Mouse (Mus musculus): ENCODE data around the gene Celf3. TPM values are rescaled to one million over a fixed set of nuclear protein-coding genes. Genes with fewer than 3 reads are reported as not detected.

The Celf3 gene
- total RNA-seq, 4 experiments from 2014 or later, result 17.7 to 38.7 (median 29.4) TPM

DNA sequence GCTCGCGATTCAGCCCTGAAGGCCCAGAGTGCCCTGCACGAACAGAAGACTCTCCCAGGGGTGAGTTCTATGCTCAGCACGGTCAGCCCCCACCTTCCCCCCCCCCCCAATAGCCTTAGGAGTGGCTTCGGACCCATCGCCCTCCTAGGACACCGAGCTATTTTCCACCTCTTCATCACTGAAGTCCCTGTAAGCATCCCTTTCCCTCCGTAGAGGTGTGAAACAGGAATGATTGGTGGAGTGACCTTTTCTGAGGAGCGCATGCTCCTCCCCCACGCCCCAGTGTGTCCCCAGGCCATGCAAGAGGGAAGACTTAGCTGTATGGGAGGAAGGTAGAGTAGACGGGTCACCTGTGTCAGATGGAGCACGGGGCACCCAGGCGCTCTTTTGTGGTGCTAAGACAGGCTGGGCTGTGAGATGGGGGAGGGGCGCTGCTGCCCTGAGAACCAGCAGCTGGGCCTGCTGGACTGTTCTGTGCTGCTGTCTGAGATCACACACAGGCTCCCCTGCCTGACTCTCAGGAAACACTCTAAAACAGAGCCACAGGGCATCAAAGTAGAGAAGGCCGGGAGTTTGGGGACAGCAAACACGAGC lies 2.3 kb downstream of the Celf3 start, which contains the start of gene Riiad1:
TSS of gene Riiad1 (minus strand) at position 51 of the 594 bp plus-strand sequence.
- no peak for DNase-seq

DNA sequence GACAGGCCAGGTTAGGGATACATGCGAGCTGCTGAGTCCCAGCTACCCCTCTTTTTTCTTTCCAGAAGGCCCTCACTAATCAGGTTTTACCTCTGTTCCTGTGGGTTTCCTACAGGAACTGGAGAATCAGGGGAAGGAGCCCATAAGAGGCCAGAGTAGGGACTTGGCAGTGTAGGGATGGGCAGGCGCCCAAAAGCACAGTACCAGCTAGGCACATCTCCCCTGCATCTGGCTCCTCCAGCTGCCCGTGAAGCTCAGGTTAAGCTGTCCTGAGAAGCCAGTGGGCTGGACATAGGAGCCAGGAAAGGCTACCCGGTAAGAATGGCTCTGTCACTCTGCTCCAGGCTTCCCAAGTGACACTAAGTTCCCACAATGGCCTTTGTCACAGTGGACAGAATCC lies 3.3 kb downstream of the Celf3 start:
- no peak for DNase-seq

GRCm38 (mm10) chr3:94482764-94483385 lies 4.8 kb downstream of the Celf3 start:
- peak; percentile 47 for DNase-seq

GRCm38 (mm10) chr3:94483790-94484439 lies 5.8 kb downstream of the Celf3 start:
- peak; percentile 49 for DNase-seq

- no peak for DNase-seq
Observed at GRCm38 (mm10) chr3:94485922-94486321, 7.8 kb downstream of the Celf3 start.

GRCm38 (mm10) chr3:94487581-94487980 lies 9.5 kb downstream of the Celf3 start:
- DNase-seq, result no peak

DNA sequence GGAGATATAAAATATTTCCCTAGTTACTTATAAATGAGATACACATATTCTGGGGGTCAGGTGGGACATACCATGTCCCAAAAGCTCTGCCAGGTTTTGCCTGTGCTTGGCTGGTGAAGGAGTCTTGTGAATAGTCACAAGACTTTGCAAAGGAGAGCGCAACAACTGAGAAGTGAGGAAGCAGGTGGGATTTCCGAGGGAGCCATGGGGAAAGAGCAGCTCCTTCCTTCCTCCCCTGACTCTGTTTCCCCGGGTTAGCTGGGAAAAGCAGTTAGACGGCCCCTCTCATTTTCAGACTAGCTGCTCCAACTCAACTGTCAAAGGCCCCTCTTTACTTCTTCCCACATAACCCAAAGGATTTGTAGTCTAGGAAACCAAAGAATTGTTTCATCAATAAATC lies 19.1 kb downstream of the Celf3 start:
- DNase-seq, result no peak

- no peak for DNase-seq
Observed at GRCm38 (mm10) chr3:94502243-94502642, 24.1 kb downstream of the Celf3 start.

DNA sequence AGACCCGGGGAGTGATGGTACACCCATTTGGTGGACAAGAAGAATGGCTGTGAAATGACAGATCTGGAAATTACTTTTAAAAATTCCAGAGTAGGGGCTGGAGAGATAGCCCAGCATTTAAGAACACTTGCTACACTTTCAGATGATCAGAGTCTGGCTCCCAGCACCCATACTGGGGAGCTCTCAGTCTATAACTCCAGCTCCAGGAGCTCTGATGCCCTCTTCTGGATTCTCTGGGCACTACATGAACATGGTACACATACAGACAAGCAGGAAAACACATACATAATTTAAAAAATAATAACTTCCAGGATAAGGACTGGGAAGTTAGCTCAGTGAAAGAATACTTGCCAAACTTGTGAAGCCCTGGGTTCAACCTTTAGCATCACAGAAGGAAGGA lies 28.6 kb downstream of the Celf3 start:
- no peak for DNase-seq

- DNase-seq, result no peak
Observed at GRCm38 (mm10) chr3:94526731-94527130, 48.6 kb downstream of the Celf3 start.

DNA sequence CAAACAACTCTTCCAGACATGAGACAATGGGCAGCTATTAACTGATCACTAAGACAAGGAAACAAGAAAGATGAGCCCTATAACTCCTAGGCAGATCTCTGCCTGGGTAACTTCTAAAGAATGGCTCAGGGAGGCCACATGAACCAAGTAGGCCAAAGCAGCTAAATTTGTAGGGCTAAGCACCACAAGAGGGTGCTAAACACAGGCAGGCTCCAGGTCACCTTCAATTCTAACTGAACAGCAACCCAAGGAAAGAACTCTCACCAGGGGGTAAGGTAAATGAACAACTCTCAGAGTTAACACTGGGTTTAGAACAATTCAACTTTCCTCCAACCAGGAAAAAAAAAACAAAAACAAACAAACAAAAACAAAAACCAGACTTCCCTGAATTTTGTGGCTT lies 55.9 kb downstream of the Celf3 start:
- no peak for DNase-seq

DNA sequence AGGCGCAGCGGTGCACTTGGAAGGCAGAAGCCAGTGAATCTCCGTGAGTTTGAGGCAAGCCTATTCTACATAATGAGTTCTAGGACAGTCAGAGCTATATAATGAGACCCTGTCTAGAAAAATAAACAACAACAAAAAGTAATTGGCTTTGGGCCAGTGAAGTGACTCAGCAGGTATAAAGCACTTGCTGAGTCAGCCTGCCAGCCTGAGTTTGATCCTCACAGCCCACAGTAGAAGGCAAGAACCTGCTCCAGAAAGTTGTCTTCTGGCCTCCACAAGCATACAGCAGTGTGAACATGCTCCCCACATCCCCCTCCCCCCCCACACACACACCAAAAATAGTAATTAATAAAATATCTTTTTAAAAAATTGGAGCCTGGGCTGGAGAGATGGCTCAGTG lies 59.1 kb downstream of the Celf3 start:
- no peak for DNase-seq

Other genes with a start within 250 kb of the Celf3 start
- gene Gm4778, start 214.3 kb upstream of the Celf3 start, total RNA-seq (2022), result not detected
- gene Them4, start 168.2 kb upstream of the Celf3 start, total RNA-seq (2022), result 1 to 10 TPM; 7.5 to 9.5 (median 9.1) TPM
- not detected for gene Them5, start 136.2 kb upstream of the Celf3 start, total RNA-seq (2022)
- gene C2cd4d, start 115.9 kb upstream of the Celf3 start, total RNA-seq (2022), result under 1 TPM; 0.35 to 0.71 (median 0.51) TPM
- 10 to 100 TPM; 14.6 to 27.6 (median 23.6) TPM for gene Rorc, start 105.5 kb upstream of the Celf3 start, total RNA-seq (2022)
- gene Lingo4, start 79.8 kb upstream of the Celf3 start, total RNA-seq (2022), result 1 to 10 TPM in 1 of 4 experiments, under 1 TPM in 3; 0.31 to 1.3 (median 0.78) TPM
- gene Tdrkh, start 65.0 kb upstream of the Celf3 start, total RNA-seq (2022), result 10 to 100 TPM in 3 of 4 experiments, 1 to 10 TPM in 1; 10.0 to 22.5 (median 15.9) TPM
- 10 to 100 TPM; 69.1 to 73.5 (median 71.4) TPM for gene Mrpl9, start 35.0 kb upstream of the Celf3 start, total RNA-seq (2022)
- not detected for gene Oaz3, start 34.4 kb upstream of the Celf3 start, total RNA-seq (2022)
- 1 to 10 TPM; 2.4 to 8.5 (median 3.3) TPM for gene Riiad1, start 2.0 kb downstream of the Celf3 start, total RNA-seq (2022)
- 10 to 100 TPM; 47.4 to 56.8 (median 54.8) TPM for gene Snx27, start 104.4 kb downstream of the Celf3 start, total RNA-seq (2022)
- not detected for gene Gm10972, start 164.8 kb downstream of the Celf3 start, total RNA-seq (2022)
- gene Tuft1, start 180.6 kb downstream of the Celf3 start, total RNA-seq (2022), result 10 to 100 TPM; 14.5 to 18.2 (median 16.9) TPM
- gene Selenbp2, start 215.3 kb downstream of the Celf3 start, total RNA-seq (2022), result 10 to 100 TPM in 1 of 4 experiments, 1 to 10 TPM in 3; 5.4 to 11.5 (median 6.4) TPM

Data from adrenal gland, adult 8-10 months (tissue).